Mouse (Mus musculus): ENCODE measurements around the gene Supv3l1.

Gene Supv3l1

GRCm38 (mm10) chr10:62413606-62413982 lies 35.9 kb downstream of the Supv3l1 start:
- no peak for DNase-seq (ENCODE audit: low read depth, low spot score)

- no peak for DNase-seq (ENCODE audit: low read depth, low spot score)
These were observed 36.5 kb downstream of the Supv3l1 start for GRCm38 (mm10) chr10:62412906-62413605.

- DNase-seq (ENCODE audit: low read depth, low spot score): no peak
These were observed 37.8 kb downstream of the Supv3l1 start for GRCm38 (mm10) chr10:62411431-62412410.

- peak; percentile 66 for DNase-seq (ENCODE audit: low read depth, low spot score)
These were observed 38.6 kb downstream of the Supv3l1 start for GRCm38 (mm10) chr10:62410943-62411342.

- DNase-seq (ENCODE audit: low read depth, low spot score): no peak
These were observed 44.6 kb downstream of the Supv3l1 start for GRCm38 (mm10) chr10:62404901-62405300.

- no peak for DNase-seq (ENCODE audit: low read depth, low spot score)
These were observed 47.9 kb downstream of the Supv3l1 start for GRCm38 (mm10) chr10:62401641-62402111.

GRCm38 (mm10) chr10:62383011-62383410 lies 66.5 kb downstream of the Supv3l1 start:
- DNase-seq (ENCODE audit: low read depth, low spot score): peak; percentile 37

- DNase-seq (ENCODE audit: low read depth, low spot score): peak; percentile 15
These were observed 68.6 kb downstream of the Supv3l1 start for GRCm38 (mm10) chr10:62380936-62381335.

GRCm38 (mm10) chr10:62379808-62380207 lies 69.7 kb downstream of the Supv3l1 start, which contains the start of gene Hk1:
Gene Hk1 (minus strand): TSS chr10:62379908.
- no peak for DNase-seq (ENCODE audit: low read depth, low spot score)

Measured in A20 (cell line).